Mouse (Mus musculus) cerebral cortex, adult 2 months (tissue): ENCODE data around the gene Mrpl48.

Experiments used
- WGBS: fragments of 180-500 bp; shearing (Covaris S2); methylation state at CpG from one replicate; pipeline ENCODE4 v1.1.7; 2018; 5-methylcytosine and 5-hydroxymethylcytosine counted together

Mrpl48 gene

DNA sequence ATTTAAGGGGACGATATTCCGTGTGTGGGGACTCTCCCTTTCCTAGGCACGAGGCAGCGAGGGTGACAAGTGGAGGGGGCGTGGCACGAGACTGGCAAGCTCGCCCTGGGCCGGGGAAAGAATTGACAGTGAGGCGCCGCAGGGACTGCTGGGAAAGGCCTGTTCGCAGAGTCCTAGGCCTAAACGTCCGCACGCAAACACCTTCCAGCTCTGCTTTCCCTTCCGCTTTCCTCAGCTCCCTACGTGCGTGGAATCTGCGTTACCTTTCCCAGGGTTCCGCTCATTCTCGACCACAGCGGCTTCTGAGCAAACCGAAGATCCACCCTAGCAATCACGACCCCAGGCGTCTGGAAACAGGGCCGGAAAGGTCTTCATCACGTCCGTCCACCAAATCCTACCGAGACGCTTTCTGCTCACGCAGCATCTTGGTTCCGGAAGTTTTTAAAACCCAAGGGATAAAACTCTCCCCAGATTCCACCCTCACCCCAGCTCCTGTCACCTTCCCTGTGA lies 25.3 kb downstream of the Mrpl48 start:
- under 1% methylated on average over 31 of the region's 31 CpGs for WGBS

DNA sequence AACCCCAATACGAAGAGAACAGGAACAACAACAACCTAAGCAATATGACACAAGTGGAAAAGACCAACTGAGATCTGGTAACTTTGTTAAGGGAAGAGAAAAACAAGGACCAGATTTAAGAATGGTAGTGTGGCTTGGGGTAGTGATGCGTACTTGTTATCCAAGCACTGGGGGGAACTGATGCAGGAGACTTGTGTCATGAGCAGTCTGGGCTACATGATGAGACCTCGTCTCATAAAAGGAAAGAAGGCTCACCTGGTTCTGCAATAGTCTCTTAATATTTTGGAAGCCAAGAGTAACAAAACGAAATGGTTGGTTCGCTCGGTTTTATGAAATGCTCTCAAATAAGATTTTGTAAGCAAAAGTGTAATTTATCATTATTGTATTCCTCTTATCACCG lies 25.9 kb downstream of the Mrpl48 start:
- WGBS: 29% methylated on average over 7 of the region's 7 CpGs

DNA sequence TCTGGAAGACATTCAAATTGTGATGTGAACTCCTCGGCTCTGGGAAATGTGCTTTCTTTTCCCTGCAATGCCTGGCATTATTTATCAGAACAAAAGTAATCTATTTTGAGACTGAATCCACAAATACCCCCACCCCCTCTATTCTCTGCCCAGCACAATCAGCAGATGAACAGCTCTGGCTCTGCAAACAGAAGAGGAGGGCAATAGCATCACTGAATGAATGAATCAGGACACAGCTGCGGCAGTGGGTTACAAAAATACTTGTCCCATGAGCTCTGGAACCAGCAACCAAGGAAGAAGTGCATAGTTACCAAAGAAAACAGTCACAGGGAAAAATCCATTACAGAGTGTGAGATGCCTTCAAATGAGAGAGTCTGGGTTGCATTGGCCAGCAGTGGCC lies 29.3 kb downstream of the Mrpl48 start:
- 36% methylated on average over 2 of the region's 2 CpGs for WGBS

DNA sequence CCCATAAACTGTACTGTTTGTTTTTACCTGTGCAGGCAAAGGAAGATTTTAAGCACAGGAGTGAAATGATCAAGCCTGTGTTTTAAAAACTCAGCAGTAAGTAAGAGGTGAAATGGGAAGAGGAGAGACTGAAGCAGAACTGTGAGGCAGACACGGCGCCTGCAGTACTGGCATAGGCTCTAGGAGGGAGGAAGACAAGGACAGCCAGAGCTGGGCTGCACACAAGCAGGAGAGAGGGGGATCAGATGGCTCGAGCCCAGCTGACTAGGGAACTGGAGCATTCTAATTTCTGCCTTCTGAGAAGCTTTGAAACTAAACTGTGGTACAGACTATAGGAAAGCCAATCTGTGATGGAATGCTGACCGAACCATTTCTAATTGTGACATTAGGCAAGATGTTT lies 35.4 kb downstream of the Mrpl48 start:
- 58% methylated on average over 4 of the region's 4 CpGs for WGBS

DNA sequence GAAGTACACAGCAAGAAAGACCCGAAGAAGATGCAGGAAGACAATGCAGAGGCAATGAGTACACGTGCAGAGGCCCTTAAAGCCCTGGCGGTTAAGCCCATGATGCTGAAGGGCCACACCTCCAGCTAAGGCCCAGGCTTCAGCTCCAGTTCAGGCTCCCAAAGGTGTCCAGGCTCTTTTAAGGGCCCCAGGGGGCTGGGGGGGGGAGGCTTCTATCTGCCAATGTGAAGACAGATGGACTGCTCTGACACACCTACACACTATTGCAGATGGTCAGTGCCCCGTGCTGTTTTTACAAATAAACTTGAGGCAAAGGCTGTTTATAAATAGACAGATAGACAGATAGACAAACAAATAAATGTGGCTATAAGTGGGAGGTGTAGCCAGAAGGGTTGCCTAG lies 36.0 kb downstream of the Mrpl48 start:
- 78% methylated on average over 4 of the region's 4 CpGs for WGBS

DNA sequence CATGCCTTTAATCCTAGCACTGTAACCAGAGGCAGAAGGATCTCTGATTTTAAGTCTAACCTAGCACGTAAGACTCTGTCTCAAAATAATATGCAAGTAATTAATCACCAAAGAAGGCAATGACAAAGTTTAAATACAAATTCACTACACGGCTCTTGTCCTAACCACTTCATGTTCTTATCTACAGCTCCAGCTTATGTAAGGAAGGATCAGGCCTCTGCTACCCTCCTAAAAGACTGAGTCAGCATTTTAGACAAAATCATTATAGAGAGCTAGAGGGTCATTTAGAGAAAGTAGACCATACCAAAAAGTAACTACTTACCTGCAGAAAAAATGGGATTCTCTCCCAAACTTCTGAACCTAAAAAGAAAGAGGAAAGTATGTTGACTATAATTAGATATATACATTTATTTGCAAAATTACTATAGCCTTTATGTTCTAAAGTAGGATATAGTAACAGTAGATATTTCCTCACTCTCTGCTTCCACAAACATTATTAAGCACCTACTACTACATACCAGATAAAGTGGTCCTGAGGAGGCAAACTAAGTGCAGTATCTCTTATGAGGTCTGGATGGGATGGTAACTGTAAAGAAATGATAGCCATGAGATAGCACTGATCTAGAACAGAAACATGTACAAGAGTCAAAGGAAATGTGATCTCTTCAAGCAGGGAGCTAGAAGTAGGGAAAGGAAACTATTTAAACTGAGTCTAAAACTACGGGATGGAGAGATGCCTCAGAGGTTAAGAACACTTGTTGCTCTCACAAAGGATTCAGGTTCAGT lies 37.0 kb downstream of the Mrpl48 start:
- 96% methylated on average over 3 of the region's 3 CpGs for WGBS

DNA sequence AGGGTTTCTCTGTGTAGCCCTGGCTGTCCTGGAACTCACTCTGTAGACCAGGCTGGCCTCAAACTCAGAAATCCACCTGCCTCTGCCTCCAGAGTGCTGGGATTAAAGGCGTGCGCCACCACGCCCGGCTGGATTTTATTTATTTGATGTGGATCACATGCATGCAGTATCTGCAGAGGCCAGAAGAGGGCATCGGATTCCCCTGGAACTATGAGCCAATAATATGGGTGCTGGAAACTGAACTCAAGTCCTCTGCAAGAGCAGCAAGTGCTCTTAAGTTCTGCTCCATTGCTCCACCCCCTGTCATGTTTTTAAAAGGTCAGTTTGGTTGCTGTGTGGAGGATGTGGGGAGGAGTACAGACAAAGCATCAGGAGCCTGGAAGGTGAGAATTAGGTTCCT lies 40.9 kb downstream of the Mrpl48 start:
- 85% methylated on average over 5 of the region's 5 CpGs for WGBS

DNA sequence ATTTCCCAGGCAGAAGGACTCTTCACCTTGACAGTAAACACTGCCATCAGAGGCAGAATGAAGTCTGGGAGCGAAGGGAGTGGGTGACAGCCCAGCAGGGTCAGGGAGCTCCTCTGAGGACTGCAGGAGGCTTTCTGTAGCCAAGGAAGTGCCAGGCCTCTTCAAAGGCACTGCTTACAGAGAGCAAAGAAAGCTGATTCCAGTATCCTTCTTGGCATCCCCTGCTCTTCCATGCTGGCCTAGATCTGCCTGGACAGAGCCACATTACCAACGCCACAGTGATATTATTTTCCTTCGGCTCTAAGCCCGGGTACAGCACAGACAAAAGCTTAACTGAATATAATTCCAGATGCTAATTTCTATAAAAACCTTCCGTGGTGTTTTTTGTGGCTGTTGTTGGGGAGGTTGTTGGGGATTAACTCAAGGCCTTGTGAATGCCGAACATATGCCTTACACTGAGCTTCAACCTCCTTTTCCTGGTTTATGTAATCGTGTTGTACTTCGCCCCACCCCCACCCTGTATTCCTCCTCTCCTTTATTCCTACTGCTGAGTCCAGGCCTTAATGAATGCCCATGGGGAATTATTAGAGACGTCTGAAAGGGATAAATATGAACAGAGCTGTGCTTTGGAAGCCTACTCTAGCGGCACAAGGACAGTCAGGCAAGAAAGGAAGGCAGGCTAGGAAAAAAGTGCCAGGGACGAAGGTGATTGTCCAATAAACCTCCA lies 46.1 kb downstream of the Mrpl48 start:
- 44% methylated on average over 11 of the region's 11 CpGs for WGBS

DNA sequence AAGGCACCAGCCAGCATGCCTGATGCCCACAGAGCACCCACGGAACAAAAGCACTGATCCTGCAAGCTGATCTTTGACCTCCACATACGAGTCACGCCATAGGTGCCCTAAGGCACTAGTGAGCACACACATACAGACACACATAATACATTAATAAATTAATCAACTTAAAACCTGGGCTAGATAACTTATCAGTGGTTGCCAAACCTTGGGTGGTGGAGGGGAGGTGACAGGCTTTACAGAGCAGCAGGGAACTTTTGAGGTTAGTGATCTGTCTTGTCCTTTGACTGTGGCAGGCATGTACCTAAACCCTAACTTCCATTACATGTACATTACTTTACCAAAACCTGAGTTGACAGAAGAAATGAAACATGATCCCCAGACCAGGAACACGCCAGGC lies 48.8 kb downstream of the Mrpl48 start:
- WGBS: 94% methylated on average over 4 of the region's 4 CpGs

DNA sequence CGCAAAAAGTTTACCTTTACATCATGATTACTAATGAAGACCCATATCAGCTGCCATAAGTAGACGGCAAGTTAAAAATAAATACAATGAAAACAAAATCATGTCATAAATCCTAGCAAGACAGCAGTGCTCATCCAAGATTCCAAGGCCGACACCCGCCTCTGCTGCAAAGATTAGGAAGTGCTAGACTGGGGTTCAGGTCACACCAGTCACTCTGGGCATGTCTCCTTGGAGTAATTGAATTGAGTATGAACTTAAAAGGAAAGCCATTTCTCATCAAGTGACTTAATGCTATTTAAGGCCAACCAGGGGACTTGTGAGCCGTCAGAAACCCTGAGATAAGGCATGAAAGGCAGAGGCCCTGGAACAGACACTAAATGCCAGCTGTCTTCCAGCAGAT lies 50.9 kb downstream of the Mrpl48 start:
- 91% methylated on average over 5 of the region's 5 CpGs for WGBS

DNA sequence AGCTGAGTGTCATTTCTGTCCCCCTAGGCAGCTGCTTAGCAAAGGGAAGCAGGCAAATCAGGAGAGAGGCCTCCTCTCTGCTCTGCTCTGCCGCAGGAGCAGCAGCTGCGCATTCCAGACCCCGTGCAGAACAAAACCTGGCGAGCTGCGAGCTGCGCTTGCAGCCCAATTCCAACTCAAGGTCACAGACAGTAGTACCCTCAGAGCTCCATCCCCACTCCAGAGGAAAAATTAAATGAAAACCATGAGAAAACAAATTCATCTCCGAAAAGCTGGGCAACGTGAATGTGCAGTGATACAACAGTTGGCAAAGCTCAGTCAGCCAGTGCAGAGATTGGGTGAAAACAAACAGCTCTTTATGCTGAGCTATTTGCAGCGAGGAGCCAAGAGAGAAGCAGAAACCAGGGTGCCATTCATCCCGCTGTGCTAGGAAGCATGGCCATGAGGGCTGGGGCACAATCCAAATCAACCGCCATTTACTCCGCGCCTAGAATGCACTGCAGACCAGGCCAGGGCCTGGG lies 52.6 kb downstream of the Mrpl48 start:
- 19% methylated on average over 13 of the region's 13 CpGs for WGBS

DNA sequence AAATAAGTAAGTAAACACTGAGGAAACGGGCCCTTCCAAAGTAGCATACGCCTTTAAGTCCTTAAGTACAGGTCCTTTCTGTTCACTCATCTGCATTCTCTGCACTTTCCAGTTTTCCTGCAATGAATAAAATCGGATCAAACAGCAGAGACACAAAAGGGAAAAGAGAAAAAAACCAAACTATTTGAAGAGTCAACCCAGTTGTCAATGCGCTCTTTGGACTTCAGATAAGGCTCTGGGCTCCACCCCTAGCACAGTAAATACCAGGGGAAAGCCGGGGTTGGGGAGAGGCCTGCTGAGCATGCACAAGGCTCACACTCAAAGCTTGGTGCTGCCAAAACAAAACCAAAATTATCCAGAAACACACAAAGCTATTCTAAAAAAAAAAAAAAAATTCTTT lies 53.2 kb downstream of the Mrpl48 start:
- 43% methylated on average over 5 of the region's 5 CpGs for WGBS

DNA sequence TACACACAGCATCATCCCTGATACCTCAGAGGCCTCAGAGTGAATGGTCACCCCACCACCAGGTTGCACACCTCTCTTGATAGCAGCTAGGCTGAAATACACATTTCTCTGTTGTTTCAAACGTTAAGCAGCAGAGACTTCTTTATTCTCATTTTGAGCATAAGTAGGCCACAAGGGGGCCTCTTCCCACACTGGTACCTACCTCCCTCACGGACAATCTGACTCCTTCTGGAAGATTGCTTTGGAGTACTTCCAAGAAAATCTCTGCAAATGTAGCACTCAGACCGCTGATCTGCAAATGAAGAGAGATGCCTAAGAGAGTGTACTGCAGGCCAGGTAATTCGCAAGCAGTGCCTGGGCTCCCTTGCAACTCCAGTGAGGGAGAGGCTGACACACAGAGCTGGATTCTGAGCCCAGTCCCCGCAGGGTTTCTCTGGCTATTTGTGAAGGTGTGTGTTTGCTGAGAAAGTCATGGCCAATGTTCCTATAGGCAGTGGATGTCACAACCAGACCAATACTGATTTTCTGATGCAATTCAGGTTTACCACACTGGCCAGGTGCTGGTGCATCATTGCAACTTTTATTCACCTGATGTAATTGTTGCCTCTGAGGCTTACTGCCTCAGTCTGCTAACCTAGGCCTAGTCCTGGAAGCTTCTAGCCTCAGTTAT lies 57.6 kb downstream of the Mrpl48 start:
- 26% methylated on average over 5 of the region's 5 CpGs for WGBS

DNA sequence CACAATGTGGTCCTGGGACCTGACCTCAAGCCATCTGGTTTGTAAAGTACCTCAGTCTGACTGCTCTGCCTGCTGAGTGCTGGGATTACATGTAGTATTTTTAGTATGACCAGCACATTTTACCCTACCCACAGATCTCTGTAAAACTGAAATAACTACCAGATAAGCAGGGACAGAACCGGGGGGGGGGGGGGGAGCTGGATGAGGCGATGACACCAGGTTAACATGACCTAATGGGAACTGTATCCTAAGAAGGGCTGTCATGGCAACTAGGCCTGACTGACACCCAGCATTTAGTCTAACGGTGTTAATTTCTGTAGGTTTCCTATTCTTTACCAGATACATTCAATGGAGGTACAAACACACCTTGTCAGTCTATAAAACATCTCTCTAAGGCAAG lies 58.3 kb downstream of the Mrpl48 start:
- WGBS: 62% methylated on average over 3 of the region's 3 CpGs

DNA sequence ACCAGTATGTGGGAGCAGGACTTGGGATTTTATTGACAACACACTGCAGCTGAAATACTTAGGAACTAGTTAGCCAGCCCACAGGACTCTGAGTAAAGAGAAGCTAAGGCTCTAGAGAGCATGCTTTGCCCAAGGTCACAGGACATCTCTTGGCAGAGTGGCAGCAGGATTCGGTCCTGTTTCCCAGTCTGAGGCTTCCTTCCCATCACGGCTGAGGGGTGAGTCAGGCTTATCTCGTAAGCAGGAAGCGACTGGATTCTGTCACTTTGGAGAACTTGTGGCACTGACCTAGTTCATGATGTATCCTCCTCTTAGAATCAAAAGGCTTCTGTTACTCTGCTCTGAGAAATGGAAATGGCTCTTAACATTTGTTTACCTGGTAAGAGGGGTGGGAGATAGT lies 60.5 kb downstream of the Mrpl48 start:
- 78% methylated on average over 4 of the region's 4 CpGs for WGBS

DNA sequence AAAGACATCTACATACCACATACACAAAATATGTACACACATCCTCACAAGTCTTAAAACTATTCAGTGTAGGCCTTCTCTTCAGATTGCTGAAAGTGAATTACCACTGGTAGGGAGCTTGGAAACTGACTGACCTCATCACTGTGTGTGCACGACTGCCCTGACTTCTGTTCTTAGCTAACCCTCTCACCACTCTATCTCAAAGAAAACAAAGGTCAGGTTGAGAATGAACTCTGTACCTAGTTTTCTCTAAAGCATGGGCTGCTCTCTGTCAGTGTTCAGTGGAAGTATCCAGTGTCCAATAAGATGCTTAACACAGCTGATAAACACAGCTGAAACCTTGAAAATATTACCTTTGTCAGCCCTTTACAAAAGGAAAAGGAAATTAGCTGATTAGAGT lies 63.7 kb downstream of the Mrpl48 start:
- 89% methylated on average over 1 of the region's 1 CpGs for WGBS

DNA sequence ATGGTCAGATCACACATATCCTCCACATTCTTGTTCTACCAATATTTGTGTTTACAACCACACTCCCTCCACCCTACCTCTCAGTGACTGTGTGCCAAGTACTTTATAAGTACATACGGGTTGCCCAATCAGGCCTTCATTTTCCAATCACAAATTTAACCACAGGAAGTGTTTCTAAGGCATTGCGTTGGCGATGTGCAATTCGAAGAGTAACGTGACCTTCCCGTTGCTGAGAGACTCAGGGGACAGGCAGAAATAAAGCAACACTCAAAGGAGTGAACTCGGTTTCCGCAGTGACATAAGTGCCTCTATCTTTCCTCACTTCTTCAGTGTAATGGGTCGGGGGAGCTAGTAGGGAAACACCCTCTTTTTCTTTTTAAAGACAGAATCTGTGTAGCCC lies 68.6 kb downstream of the Mrpl48 start:
- WGBS: 95% methylated on average over 9 of the region's 9 CpGs

DNA sequence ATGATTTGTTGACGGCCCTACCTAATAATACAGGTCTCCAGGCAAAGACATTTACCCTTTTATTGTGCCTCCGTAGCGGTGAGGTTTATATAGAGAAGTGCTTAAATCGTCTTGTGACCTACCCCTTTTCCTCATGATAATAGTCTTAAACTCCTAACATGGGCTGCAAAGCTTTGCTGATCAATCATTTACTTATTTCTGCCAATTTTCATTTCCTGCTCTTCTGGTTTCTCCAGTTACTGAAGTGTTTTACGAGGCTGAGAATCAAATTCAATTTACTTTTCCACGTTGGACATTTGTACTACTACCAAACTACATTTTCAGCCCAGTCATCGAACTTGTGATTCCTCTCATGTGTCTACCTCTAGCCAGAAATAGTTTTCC lies 70.6 kb downstream of the Mrpl48 start:
- WGBS: 22% methylated on average over 7 of the region's 7 CpGs

DNA sequence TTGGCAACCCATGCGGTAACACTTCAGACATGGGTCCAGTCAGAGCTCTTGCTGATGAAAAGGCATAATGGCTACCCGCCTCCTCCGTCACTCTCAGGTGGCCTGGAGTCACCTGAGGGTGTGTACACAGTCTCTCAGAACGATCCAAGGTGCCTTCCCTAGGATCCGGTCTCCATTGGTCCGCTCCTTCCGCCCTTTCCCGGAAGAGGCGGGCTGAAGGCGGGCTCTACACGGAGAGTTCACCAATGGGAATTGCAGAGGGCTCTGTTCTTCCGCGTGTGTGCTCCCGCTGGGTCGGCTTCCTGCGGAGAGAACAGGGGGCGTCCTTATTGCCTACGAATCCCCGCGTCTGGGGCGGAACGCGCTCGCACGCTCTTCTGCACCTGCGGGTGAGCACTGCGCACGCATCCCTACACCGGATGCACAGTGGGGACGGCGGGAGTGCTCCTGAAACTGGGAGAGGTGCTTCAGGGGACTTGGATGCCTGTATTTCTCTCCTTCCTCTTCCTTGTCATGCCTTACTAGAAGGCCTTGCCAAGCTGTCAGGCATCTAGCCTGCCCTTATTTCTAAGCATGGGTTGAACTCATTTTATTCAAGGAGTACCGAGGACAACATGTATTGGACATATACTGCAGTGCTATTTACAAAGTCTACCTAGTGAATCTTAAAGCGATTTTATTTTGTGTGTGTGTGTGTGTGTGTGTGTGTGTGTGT lies 71.1 kb downstream of the Mrpl48 start, which contains the start of gene Coa4:
Gene Coa4, plus strand, starts transcription at position 268 of the 715 bp plus-strand sequence.
- under 1% methylated on average over 33 of the region's 33 CpGs for WGBS

DNA sequence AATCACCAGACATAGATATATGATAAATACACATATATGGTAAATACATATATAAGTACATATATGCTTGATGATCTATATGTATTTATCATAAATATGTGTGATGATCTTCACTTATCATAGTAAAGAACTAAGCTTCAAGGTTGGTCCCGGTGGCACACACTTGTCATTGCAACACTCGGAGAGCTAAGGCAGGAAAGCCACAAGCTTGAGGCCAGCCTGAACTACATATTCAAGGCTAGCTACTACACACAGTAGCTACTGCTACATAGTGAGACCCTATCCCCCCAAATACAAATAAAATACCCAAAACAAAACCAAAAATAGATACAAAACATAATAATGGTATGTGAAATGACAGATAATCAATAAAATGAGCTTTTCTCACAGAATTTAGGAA lies 72.3 kb downstream of the Mrpl48 start:
- WGBS: 82% methylated on average over 2 of the region's 2 CpGs

DNA sequence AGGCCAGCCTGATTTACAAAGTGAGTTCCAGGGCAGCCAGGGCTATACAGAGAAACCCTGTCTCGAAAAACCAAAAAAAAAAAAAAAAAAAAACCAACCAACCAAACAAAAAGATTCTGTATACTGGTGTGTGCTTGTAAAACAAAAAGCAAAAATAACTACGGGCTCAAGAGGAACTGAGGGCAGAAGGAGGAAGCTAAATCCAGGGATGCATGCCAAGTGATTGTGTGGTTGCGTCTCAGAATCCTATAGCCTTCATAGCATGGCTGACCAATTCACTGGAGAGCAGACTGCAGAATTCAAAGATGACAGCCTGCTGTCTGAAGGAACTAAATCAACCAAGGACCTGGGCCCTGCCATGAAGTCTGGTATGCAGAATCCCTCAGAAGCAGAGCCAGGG lies 73.9 kb downstream of the Mrpl48 start:
- 73% methylated on average over 3 of the region's 3 CpGs for WGBS

DNA sequence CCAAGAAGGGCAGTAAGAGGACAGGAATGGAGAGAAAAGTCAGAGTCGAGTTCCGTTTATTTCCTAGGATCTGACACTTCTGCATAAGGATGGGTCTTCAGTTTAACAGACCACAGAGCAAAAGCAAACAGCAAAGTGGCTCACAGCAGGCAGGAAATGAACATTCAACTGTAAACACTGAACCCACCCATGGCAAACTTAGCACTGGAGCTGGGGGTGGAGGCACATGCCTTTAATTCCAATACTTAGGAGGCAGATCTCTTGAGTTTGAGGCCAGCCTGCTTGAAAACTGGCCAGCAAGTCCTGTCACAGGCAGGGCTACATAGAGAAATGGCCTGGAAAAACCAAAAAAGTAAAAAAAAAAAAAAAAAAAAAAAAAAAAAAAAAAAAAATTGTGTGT lies 74.6 kb downstream of the Mrpl48 start:
- 87% methylated on average over 2 of the region's 2 CpGs for WGBS
